Mouse (Mus musculus): Measurements from ENCODE around the gene Rln1. TPM values are rescaled to one million over a fixed set of nuclear protein-coding genes. Genes with fewer than 3 reads are reported as not detected.

The Rln1 gene
- polyA plus RNA-seq, 1 experiment from 2014 or later, result 0.81 TPM

- Histone ChIP-seq H3K27ac (no peak overlapping the region), H3K4me3 (no peak overlapping the region), H3K9me3 (peaks cover 12% of the 10 kb centered on the region; the same call in 1 of the 2 replicates), H3K4me1 (peaks cover 7% of the 10 kb centered on the region; the same call in 1 of the 2 replicates), H3K36me3 (replicated peaks) (peaks cover 30% of the 10 kb centered on the region), H3K27me3 (ENCODE audit: poor library complexity, severe bottlenecking) (no peaks in the 10 kb centered on the region)
- WGBS, result 94% methylated on average over 8 of the region's 8 CpGs
- no peak for DNase-seq (ENCODE audit: extremely low spot score, low spot score)
These were observed 22.7 kb downstream of the Rln1 start for GRCm38 (mm10) chr19:29311791-29312190.

- Histone ChIP-seq H3K27ac (no peak overlapping the region), H3K4me3 (no peak overlapping the region), H3K4me1 (peaks cover 7% of the 10 kb centered on the region; the same call in 1 of the 2 replicates)
These were observed 25.6 kb downstream of the Rln1 start for GRCm38 (mm10) chr19:29308832-29309231.

DNA sequence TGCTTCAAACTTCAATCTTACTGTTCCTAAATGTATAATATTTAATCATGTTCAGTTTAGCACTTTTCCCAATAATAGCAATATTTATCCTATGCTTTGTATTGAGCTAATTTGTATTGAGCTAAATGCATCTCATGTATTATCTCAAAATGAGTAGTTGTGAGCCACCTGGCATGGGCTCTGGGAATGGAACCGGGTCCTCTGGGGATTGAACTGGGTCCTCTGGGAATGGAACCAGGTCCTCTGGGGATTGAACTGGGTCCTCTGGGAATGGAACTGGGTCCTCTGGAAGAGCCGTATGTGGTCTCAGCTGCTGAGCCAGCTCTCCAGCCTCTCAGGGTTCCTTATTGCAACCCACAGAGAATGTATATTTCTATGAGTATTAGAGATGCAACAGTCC, 32.4 kb downstream of the Rln1 start:
- Histone ChIP-seq H3K4me3 (no peak overlapping the region), H3K36me3 (replicated peaks) (peaks cover 32% of the 10 kb centered on the region), H3K4me1 (peaks cover 5% of the 10 kb centered on the region; the same call in 1 of the 2 replicates), H3K27me3 (ENCODE audit: poor library complexity, severe bottlenecking) (no peaks in the 10 kb centered on the region), H3K27ac (no peak overlapping the region), H3K9me3 (no peaks in the 10 kb centered on the region)
- WGBS, result 92% methylated on average over 2 of the region's 2 CpGs
- no peak for DNase-seq (ENCODE audit: extremely low spot score, low spot score)

More at GRCm38 (mm10) chr19:29308832-29309231, 25.6 kb downstream of the Rln1 start:
- no peaks in the 10 kb centered on the region for H3K9me3 ChIP-seq
- no peaks in the 10 kb centered on the region for H3K27me3 ChIP-seq (ENCODE audit: poor library complexity, severe bottlenecking)
- no peak for DNase-seq (ENCODE audit: extremely low spot score, low spot score)
- peaks cover 23% of the 10 kb centered on the region for H3K36me3 ChIP-seq (replicated peaks)

GRCm38 (mm10) chr19:29300919-29301318, 33.6 kb downstream of the Rln1 start:
- Histone ChIP-seq H3K27me3 (ENCODE audit: poor library complexity, severe bottlenecking) (no peaks in the 10 kb centered on the region), H3K36me3 (replicated peaks) (peaks cover 30% of the 10 kb centered on the region), H3K4me3 (no peak overlapping the region), H3K9me3 (no peaks in the 10 kb centered on the region), H3K4me1 (peaks cover 4% of the 10 kb centered on the region; the same call in 1 of the 2 replicates), H3K27ac (no peak overlapping the region)
- WGBS, result 94% methylated on average over 13 of the region's 13 CpGs
- DNase-seq (ENCODE audit: extremely low spot score, low spot score), result no peak

GRCm38 (mm10) chr19:29297366-29297765, 37.1 kb downstream of the Rln1 start:
- WGBS, result 98% methylated on average over 1 of the region's 1 CpGs
- no peak for DNase-seq (ENCODE audit: extremely low spot score, low spot score)
- Histone ChIP-seq H3K36me3 (replicated peaks) (peaks cover 31% of the 10 kb centered on the region), H3K4me1 (no peaks in the 10 kb centered on the region), H3K4me3 (no peak overlapping the region), H3K27ac (no peak overlapping the region), H3K9me3 (no peaks in the 10 kb centered on the region), H3K27me3 (ENCODE audit: poor library complexity, severe bottlenecking) (no peaks in the 10 kb centered on the region)

DNA sequence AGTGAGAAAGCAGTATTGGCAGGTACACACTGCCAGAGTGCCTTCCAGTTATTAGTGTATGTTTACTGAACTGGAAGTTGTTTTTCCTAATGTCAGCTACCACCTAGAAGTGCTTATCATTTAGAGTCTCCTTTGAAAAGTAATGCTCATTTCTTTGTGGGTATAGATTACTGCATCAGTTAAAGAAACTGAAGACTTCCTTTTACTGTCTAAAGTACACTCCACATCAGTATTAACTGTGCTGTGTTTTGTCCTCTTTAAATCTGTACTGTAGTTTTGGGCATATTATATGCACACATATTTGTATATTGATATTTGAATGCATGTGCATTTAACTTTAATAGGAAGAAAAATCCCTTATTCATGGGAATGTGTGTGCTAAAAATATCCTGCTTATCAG, 38.3 kb downstream of the Rln1 start:
- H3K9me3 ChIP-seq, result no peaks in the 10 kb centered on the region
- H3K27ac ChIP-seq, result no peak overlapping the region
- H3K4me3 ChIP-seq, result no peak overlapping the region
- no peak for DNase-seq (ENCODE audit: extremely low spot score, low spot score)
- no peaks in the 10 kb centered on the region for H3K27me3 ChIP-seq (ENCODE audit: poor library complexity, severe bottlenecking)
- H3K36me3 ChIP-seq (replicated peaks), result peaks cover 39% of the 10 kb centered on the region
- H3K4me1 ChIP-seq, result no peaks in the 10 kb centered on the region

DNA sequence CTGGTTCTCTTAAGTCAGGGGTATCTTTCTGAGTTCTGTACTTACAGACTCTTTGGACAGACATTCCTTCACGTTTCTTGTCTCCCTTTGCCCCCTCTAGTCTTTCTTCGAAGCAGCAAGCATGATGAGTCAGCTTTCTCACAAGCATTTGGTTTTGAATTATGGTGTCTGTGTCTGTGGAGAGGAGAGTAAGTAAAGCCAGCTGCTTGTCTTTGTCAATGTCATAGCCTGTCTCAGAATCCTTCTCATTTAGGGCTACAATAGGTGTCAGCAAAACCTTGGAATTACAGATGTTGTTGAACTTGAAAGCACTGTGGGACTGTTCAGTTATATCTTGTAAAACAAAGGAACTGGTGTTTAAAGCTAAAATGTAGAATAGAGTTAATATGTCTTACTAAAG, 39.7 kb downstream of the Rln1 start:
- WGBS, result 80% methylated on average over 2 of the region's 2 CpGs
- Histone ChIP-seq H3K4me3 (no peak overlapping the region), H3K9me3 (no peaks in the 10 kb centered on the region), H3K4me1 (no peaks in the 10 kb centered on the region), H3K36me3 (replicated peaks) (peaks cover 31% of the 10 kb centered on the region), H3K27me3 (ENCODE audit: poor library complexity, severe bottlenecking) (no peaks in the 10 kb centered on the region), H3K27ac (no peak overlapping the region)
- DNase-seq (ENCODE audit: extremely low spot score, low spot score), result no peak

DNA sequence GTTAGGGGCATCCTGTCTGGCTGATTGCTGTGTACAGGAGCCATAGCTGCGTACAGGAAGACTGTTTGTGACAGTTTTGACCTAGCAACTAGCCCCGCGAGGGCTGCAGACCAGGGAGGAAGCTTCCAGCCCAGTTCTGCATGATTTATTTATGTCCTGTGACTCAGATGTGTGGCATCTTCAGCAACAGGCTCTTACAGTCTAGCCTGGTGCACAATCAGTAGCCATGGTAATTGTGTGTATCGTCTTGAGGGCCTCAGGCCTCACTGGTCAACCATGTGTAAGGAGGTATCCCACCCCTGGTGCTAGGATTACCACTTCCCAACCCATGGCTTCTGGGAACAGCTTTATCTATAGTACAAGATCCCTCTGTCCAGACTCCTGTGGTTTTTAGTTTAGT, 41.9 kb downstream of the Rln1 start:
- H3K9me3 ChIP-seq, result no peaks in the 10 kb centered on the region
- H3K4me1 ChIP-seq, result no peaks in the 10 kb centered on the region
- H3K27me3 ChIP-seq (ENCODE audit: poor library complexity, severe bottlenecking), result no peaks in the 10 kb centered on the region
- WGBS, result 89% methylated on average over 4 of the region's 4 CpGs
- H3K4me3 ChIP-seq, result no peak overlapping the region
- no peak overlapping the region for H3K27ac ChIP-seq
- peaks cover 22% of the 10 kb centered on the region for H3K36me3 ChIP-seq (replicated peaks)
- DNase-seq (ENCODE audit: extremely low spot score, low spot score), result no peak

DNA sequence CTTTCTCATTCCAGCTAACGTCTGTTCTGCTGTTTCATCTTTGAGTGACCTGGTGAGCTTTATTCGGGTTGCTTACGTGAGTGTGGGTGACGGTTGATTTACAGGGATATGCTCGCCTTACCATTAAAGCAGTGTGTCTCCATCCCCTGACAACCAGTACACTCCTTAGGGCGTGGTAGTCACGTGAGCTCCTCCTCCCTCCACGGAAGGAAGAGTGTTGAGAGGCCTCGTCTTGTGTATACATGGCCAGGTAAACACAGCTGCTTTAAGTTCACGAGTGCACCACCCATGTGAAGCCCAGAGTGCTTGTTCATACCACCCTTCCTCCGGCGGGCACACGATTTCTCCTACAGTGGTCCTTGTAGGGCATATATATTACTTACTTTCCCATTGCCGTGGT, 42.9 kb downstream of the Rln1 start:
- Histone ChIP-seq H3K4me3 (no peak overlapping the region), H3K27me3 (ENCODE audit: poor library complexity, severe bottlenecking) (no peaks in the 10 kb centered on the region), H3K36me3 (replicated peaks) (peaks cover 22% of the 10 kb centered on the region), H3K27ac (no peak overlapping the region), H3K4me1 (no peaks in the 10 kb centered on the region), H3K9me3 (no peaks in the 10 kb centered on the region)
- WGBS, result 89% methylated on average over 14 of the region's 14 CpGs
- no peak for DNase-seq (ENCODE audit: extremely low spot score, low spot score)

- Histone ChIP-seq H3K4me1 (peaks cover 12% of the 10 kb centered on the region), H3K27me3 (ENCODE audit: poor library complexity, severe bottlenecking) (no peaks in the 10 kb centered on the region), H3K4me3 (no peak overlapping the region), H3K27ac (no peak overlapping the region), H3K9me3 (no peaks in the 10 kb centered on the region), H3K36me3 (replicated peaks) (peaks cover 30% of the 10 kb centered on the region)
- DNase-seq (ENCODE audit: extremely low spot score, low spot score), result no peak
- WGBS, result 70% methylated on average over 8 of the region's 8 CpGs
These were observed 46.6 kb downstream of the Rln1 start for GRCm38 (mm10) chr19:29287863-29288262.

DNA sequence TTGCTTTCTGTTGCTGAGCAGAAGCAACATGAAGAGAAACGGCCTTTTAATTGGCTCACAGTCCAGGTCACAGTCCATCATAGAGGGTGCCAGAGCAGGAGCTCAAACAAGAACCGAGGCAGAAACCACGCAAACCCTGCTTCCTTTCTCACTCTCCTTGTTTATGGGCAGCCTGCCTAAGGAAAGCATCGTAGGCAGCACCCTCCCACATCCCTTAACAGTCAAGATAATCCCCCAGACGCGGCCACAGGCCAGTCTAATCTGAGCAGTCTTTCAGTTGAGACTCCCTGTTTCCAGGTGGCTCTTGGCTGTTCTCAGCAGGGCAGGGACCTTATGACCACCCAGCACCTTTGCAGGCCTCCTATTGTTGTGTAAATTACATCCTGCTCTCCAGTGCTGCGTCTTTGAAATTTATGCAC, 49.0 kb downstream of the Rln1 start:
- Histone ChIP-seq H3K27me3 (ENCODE audit: poor library complexity, severe bottlenecking) (no peaks in the 10 kb centered on the region), H3K4me1 (peaks cover 12% of the 10 kb centered on the region), H3K27ac (0 out of 2 replicates have a peak overlapping the region, but pooled peaks have one; percentile 30), H3K36me3 (replicated peaks) (peaks cover 12% of the 10 kb centered on the region), H3K9me3 (no peaks in the 10 kb centered on the region), H3K4me3 (no peak overlapping the region)
- DNase-seq (ENCODE audit: extremely low spot score, low spot score), result no peak
- WGBS, result 20% methylated on average over 7 of the region's 7 CpGs

Other genes with a start within 250 kb of the Rln1 start
- gene Rcl1, start 233.3 kb downstream of the Rln1 start, polyA plus RNA-seq (2016; fragmentation: Nextera tagmentation; extraction: Ambion mirVana), result 86.9 and 91.6 TPM in 2 replicates
- 5.3 and 6.1 TPM in 2 replicates for gene Jak2, start 82.8 kb downstream of the Rln1 start, polyA plus RNA-seq (2016; fragmentation: Nextera tagmentation; extraction: Ambion mirVana)
- 5.0 and 5.3 TPM in 2 replicates for gene Insl6, start 9.3 kb downstream of the Rln1 start, polyA plus RNA-seq (2016; fragmentation: Nextera tagmentation; extraction: Ambion mirVana)
- 38.0 and 39.7 TPM in 2 replicates for gene Plgrkt, start 32.7 kb upstream of the Rln1 start, polyA plus RNA-seq (2016; fragmentation: Nextera tagmentation; extraction: Ambion mirVana)
- 0.29 and 0.30 TPM in 2 replicates for gene Cd274, start 32.8 kb upstream of the Rln1 start, polyA plus RNA-seq (2016; fragmentation: Nextera tagmentation; extraction: Ambion mirVana)
- gene Pdcd1lg2, start 76.2 kb upstream of the Rln1 start, polyA plus RNA-seq (2016; fragmentation: Nextera tagmentation; extraction: Ambion mirVana), result not detected in 2 replicates
- gene Ric1, start 187.6 kb upstream of the Rln1 start, polyA plus RNA-seq (2016; fragmentation: Nextera tagmentation; extraction: Ambion mirVana), result 11.7 and 11.9 TPM in 2 replicates